Mouse (Mus musculus): ENCODE results near the gene Pcnx4.
"Not testable (repeated sequence)": the region's sequence is repeated elsewhere in the genome, so short reads cannot be mapped to it uniquely, and the experiment has no call there.

Gene Pcnx4

DNA sequence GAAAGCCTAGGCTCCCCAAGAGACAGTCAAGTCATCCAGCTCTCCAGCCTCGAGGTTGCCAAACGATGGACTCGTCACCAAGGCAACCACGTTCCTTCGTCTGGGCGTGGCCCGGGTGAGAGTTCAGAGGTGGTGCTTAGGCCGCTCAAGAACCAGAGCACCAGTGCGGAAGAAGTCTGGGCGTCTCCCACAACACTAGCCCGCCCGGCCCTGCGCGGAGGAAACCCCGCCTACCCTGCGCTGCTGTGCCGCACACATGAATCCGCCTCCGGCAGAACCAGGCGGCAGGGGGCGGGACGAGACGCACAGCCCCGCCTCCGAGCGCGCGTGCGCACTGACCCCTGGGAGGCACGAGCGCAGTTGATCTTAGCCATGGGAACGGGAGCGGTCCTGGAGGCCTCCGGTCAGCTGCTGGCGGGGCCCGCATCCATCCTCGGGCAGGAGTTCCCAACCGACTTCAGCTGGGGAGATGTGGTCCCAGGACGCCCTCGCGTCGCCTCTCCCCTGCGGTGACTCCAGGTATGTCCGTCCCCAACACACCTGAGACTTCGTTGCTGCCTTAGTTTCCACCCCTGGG is at the start of gene Pcnx4:
TSS of gene Pcnx4 (plus strand) at position 363 of the 577 bp plus-strand sequence.
- peak; percentile 95 for DNase-seq

DNA sequence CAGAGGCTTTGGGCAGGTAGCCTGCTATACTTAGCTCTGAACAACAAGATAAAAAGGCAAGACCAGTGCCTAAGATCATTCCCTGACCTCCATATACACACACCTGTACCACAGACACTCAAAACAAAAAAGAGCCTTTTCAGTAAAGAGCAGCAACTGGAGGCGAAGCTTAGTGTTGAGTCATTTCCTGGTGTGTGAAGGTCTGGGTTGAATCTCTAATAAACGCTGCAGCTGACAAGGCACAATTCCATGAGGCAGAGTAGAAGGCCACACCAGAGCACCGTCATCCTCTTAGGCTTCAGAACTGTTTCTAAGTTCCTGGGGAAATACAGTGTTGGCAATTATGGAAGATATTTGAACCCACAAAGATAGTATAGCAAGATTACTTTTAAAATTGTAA is 48.7 kb upstream of the Pcnx4 start:
- no peak for DNase-seq

DNA sequence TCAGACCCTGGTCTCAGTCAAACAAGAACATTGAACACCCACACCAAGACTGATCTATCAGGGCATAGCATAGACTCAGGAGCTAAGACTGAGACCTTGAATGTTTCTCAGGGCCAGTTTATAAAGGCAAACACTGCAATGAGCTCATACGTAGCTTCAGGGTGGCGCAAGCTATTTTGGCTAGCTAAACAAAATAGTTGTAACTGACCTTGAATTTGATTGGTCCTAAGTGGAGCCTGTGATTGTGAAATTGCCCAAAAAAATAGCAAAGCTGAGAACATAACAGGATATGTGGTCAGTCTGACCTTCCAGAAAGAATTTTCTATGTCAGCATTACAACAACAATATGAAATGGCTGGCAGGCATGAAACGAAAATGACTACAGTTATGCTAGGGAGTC is 46.2 kb upstream of the Pcnx4 start:
- DNase-seq: no peak

DNA sequence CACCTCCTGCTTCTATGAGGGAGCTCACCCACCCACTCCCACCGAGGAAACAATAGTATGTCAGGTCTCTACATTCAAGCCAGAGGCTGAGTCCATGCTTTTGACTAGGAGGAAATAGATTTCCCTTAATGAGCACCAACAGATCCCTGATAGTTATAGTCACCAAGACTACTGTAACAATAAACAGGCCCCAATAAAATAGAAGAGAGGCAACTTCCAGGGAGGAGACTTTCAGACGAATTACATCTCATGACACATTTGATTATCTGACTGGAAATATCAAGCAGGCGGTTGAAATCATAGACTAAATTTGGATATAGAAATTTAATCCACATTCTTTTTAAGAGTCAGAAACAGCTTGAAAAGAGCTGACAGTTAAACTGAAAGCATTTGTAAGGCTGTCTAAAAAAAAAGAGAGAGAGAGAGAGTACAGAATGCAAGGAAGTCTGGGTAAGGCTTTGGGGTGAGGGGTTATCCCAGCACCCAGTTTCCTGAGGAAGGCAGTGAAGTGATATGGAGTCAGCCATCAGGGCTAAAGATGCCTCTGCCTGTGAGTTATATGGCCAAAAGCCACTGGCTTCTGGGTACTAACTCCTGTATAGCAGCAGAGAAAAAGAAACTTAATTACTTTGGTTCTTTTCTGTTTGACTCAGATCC is 45.0 kb upstream of the Pcnx4 start:
- no peak for DNase-seq

DNA sequence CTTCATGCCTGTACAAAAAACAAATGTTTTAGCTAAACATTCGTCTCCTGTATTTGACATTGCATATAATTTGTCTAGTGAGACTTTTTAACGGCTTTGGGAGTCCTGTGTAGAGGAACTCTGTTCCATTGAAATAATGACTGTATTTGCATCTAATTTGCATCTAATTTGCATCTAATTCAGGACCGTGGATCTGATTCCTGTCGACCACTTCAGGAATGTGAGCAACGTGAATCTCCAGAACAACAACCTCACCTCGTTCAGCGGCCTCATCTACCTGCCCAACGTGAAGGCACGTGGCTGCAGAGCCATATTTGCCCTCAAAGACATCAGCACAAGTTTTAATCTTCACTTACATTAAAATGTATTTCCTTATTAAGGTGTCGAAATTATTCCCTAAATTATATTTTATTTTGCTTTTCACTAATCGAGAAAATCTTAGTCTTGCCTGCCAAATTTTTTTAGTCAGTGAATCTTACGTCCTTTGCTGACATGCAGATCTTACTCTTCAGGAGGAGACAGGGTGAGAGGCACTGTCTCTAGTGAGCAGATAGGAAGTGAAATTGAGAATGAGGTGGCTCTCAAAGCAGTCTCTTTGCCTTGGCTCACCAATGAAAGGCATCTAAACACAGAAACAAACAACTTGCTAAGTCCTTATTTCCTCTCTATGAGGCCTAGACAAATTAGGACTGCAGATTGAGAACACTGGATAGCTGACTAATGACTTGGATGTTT is 39.1 kb upstream of the Pcnx4 start:
- no peak for DNase-seq

DNA sequence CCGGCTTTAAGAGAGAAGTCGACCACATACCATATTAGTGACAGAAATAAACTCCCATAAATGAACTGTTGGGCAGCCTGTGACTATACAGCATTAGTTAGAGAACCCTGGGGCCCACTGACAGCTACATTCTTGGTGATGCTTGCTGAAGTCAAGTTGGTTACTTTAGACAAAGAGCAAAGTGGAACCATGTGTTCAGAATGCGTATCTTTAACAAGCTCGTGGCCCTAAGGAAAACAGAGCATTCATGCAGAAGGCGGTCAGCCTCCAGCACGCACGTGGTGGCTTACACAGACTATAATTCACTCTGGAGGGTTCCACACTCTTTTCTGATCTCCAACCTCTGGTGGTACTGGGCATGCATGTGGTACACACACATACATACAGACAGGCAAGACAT is 26.6 kb upstream of the Pcnx4 start:
- no peak for DNase-seq

DNA sequence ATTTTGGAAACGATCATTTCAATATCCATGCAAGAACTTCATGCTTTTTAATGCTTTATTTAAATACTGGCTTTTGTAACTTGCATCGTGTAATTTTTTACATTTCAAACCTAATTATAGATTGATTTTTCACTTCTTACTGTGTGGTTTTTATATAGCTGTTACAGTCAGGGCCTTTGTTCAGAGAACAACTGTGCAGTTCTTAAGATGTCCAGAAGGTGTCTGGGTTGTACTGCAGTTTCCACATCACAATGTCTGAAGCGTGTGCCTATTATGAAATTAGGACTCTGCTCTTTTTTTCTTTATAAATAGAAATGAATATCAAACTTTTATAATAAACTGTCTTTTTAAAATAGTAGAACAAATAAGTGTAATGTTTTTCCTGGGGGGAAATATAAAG is 20.7 kb upstream of the Pcnx4 start:
- DNase-seq: no peak

DNA sequence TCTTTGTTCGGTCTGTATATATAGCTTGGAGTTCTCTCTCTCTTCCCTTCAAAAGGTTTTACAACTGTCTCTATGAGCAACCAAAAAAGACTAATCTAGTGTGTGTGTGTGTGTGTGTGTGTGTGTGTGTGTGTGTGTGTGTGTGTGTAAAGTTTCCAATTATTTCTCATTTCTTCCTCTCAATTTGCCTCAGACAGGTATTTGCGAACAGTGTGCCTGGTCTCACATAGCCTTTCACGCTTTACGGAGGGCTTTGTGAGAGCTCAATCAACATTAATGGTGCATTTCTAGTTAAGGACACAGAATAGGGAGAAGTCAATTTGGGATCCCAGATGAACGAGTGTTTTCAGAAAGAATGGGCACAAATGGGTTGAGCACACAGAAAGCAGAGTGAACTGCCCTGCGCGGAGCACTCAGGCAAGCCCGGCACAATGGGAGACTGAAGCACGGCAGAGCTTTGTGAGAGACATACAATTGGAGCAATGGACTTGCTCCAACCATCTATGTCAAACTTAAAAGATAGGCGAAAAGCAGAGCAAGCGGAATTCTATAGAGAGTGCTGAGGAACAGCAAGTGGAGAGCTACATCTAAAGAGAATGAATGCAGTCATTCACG is 18.0 kb upstream of the Pcnx4 start:
- no peak for DNase-seq

DNA sequence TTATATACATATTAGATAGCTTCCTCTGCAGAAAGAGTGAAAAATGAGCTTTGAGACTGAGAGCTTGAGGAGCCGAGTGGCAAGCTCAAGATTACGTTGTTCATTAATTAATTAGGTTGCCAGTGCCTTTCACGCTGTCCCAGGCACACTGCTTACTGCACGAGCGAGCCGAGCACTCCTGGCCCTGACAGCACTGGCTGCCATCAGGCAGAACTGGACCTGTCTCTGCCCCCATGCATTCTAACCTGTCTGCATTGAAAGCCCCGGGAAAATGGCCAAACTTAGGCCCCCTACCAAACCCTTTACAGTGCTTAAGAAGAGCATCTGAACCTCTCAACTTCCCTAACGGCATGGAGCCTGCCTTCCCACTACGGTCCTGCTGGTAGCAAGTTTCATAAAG is 16.8 kb upstream of the Pcnx4 start:
- DNase-seq: no peak

DNA sequence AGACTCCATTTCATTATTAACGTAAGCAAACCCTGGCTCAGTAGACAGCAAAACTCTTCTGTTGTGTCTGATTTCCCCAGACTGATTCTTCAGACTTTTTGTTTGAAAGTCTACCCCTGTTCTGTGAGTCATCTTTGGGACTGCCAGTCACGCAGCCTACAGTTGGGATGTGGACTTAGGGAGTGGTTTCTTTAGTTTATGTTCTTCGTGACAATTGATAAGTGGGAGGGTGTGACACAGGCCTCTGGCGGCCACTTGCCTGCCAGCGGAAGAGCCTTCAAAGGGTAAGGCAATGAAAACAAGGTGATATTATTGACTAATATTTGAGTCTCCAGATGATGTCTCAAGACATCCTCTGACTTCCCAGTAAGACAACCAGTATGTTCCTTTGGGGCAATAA is 16.3 kb upstream of the Pcnx4 start:
- no peak for DNase-seq

DNA sequence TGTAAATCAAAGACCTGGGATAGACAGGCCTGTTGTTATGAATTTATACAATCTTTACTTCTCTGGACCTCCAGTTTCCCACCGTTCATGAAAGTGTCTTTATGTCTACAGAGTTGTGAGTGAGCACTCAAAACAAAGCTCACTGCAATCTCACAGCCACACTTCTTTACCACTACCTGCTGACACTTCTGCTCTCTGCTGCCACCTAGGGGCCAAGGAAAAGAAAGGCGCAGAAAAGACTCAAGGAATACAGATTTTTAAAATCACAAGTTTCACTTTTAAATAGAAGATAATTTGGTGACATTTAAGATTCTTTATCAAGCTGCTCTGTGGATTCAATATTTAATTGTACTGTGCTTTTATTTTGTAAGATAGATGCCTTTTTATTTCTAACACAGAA is 15.5 kb upstream of the Pcnx4 start:
- DNase-seq: peak; percentile 30

DNA sequence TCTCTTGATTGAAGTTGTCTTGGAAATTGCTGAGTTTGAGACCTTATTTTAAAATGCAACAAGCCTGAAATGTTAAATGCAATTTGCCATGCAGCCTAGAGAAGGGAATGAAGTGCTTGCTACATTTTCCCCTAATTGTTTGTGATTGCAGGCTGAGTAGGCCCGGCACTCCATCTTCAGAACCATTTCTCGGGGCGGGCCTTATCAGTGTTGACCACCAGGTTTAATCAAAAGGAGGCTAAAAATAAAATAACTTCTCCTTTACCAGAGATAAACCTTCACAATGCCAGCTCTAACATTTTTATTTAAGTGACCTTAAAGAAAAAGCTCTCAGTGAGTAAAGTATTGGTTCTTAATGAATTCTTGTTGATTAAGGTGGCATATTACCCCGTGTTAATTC is 10.6 kb upstream of the Pcnx4 start:
- no peak for DNase-seq

DNA sequence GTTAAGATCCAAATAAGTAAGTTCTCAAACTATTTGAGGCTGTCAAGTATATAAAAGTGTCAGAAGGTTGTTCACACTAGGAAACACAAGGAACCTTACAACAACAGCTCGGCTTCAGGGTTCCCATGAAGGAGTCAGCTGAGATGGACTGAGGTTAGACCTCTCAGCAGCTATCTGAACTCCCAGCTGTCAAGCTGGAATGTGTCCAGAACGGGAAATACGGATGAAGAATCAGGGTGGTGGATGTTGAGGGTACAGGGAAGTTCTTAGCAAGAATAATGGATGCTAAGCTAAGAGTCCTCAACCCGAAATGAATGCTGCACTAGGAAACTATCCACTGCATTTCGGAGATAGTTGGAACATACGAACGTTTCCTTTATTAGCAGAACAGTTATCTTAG is 3.9 kb upstream of the Pcnx4 start:
- DNase-seq: no peak

DNA sequence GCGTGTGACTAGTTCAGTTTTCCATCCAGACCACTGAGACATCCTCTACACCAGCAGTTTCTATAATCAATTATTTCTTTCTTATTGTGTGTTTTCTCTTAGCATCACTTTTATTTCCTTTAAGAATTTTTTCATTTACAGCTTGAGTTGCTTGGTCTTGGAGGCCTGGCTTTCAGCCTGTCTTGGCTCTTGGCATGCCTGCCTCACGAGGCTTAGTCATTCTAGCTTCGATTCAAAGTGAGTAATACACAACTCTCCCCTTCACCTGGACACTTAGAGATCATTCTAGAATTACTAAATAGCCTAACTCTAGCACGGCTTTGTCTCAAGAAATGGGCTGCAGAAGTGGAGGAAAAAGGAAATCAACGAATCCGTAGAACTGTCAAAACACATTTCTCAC is 2.2 kb upstream of the Pcnx4 start:
- DNase-seq: no peak

DNA sequence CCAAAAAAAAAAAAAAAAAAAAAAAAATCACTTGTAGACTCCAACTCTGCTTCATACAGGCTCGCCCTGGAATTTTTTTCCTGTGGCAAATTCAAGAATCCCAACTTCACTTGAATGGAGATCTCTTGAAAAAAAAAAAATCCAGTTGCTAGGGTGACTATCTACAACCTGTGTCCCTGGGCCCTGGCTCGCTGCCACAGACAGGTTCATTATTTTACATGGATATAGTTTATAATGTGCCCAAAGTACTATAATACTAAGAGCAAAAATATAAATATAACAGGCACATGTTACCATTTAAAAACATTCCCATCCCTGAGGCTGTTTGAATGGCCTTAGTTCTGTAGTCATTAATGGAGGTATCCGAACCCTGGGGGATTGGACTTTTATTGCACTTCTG is 584 bp upstream of the Pcnx4 start:
- no peak for DNase-seq

DNA sequence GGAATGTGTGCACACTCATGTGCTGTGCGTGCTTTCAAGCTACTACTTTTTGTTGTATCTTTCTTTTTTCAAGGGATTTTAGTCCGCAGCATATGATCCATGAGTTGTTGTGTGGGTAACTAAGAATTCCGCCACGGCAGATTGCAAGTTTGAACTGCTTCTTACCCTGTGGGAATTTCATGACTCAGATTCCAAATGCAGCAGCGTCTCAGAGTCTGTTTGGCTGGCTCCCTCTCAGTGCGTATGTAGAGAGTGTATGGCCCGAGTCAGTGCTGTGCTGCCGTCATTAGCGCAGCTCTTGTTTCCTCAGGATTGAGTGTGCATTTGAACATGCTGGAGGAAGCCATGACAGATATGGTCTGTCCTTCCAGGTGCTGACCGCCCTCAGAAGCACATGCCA is 2.4 kb downstream of the Pcnx4 start:
- DNase-seq: no peak

DNA sequence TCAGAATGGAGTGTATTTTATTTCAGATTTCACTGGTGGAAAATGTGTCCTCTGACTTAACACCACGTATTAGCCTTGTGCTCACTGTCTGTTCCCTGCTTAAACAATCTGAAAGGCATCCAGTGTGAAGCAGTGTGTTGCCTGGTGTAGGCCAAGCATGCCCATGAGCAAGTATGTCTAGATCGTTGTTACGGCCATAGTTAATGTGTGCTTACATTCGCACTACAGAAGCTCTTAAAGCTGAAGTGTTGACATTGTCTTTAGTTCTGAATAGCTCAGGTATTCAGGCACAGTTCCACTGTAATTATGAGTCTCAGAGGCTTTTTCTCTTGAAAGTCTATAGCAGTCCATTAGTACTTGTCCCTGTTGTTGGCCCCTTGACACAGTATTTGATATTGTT is 18.2 kb downstream of the Pcnx4 start:
- DNase-seq: no peak

DNA sequence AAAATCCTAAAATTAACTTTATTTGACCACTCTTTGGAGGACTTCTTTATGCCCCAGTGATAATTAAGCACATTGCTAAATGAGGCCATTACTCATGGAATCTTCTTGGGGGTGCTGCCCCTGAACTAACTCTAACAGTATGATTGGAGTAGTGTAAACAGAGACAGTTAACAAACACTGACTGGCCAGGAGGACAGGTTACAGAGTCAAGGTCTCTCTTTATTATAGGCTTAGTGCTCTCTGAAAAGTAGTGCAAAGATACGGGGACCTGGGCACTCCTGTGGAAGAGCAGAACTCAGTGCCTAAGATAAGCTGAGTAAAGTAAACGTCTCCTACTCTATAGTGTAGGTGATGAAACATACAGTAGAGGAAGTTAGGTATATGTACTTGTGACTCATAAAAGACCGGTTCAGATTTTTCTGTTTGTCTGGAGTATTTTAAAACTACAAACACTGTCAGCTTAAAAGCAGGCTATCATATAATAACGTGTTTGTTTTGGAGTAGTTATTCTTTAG is 28.2 kb downstream of the Pcnx4 start:
- DNase-seq: no peak

DNA sequence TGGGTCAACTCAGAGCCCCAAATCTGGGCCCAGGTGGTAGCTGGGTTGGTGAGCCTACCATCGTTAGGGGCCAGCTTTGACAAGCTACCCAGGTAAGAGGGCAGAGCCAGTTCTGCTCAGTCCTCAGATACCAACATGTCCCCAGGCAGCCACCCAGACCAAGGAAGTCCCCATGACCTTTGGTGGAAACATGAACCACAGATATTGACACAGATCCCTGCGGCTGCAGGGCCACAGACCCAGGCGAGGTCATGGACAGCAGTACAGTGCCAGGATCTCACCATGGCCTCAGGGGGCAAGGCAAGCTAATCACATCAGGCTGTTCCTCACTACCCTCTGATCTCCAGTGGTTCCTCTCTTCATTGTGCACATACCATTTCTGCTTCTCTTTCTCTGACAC is 45.8 kb downstream of the Pcnx4 start:
- no peak for DNase-seq

DNA sequence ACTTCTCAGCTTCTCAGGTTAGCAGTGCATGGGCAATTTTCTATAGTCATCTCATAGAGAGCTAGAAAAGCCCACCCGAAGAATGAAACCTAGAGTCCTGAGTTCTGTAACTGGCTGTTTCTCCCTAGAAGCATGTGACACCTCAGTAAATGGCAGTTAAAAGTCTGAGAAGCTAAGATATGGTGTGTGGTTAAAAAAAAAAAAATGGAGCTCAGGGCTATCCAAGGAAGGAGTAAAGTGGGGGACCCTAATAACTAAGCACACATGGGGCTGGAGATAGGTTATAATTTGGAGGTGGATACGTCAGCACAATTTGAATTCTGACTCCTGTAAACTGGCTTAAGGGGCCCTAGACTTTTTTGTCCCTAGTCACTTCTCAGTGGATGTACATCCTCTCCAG is 46.9 kb downstream of the Pcnx4 start:
- DNase-seq: no peak

DNA sequence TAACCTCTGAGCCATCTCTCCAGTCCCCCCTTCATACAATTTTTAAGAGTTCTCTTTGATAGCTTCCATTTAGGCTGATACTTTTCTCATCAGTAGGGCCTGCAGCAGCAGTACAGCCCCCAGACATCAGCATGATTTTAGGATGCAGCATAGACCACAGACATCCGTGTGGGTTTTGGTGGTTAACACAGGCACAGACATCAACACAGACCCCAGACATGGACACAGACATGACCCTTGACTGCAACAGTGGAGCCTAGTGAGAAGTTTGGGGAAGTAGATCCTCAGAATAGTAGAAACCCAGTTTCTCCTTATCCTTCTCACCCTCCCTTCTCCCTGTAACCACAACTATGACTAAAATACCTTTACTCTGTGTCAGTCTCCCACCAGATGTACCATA is 49.2 kb downstream of the Pcnx4 start:
- no peak for DNase-seq

DNA sequence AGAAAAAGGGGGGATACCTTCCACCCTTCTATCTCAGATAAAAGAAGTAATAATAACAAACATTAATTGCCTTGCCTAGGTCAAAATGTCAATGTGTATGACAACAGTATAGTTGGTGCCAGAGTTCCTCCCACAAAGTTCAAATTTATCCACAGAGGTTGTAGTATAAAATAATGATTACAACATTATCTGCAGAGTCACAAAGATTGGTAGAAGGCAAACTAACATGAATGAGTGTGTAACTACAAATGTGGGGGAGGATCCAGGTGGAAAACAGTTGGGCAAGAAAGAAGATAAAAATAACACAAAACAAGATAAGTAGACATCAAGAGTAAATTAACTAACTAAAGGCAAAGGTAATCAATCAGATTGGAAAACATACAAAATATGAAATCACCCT is 56.8 kb downstream of the Pcnx4 start:
- no peak for DNase-seq

DNA sequence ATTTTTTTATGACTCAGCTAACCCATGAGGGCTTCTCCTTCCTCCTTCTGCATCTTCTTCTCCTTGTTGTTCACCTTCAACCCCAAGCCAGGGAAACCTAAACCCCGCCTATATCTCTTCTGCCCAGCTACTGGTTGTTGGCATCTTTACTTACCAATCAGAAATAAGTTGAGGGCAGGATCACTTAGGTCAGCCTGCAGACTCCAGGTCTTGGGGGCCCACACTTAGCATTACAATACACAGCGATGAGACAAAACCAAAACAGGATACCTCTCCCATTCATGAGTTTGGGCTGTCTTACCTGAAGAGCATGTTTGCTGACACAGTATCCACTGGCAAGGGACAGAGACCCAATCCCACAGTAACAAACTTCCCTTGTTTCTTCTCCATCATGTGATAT is 57.8 kb downstream of the Pcnx4 start:
- no peak for DNase-seq

DNA sequence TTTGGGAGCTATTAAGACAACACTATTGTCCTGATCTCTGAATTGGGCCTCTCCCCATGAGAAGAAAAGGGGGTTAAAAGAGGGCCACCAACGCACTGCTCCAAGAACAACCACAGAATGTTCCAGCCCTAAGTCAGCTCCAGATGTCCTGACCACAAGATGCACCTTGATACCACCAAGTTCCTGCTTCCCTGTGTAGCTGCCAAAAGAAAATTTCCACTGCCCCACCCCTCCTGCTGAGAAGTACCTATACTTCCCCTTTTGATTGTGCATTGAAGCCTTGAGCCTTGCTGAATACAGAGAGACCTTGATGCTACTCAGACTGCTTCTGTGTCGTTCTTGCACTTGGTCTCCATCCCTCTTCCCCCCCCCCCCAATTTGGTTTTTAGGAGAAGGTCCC is 62.5 kb downstream of the Pcnx4 start:
- not testable (repeated sequence) for DNase-seq
